Mouse (Mus musculus) heart, embryonic 10.5 days (tissue): ENCODE measurements around the gene Phlpp2. TPM values are rescaled to one million over a fixed set of nuclear protein-coding genes. Genes with fewer than 3 reads are reported as not detected.

Experiments
- DNase-seq: peaks from one replicate; pipeline ENCODE4 v3.0.0-alpha.2; 2017; ENCODE audit warnings: low spot score
- H3K27ac ChIP-seq: fragments of 300-500 bp; sonication (generic); 2 replicates; pipeline ENCODE4 v1.5.1; 2016; ENCODE audit warnings: mild to moderate bottlenecking
- H3K27me3 ChIP-seq: fragments of 300-500 bp; sonication (generic); 2 replicates; pipeline ENCODE4 v1.6.1; 2016; ENCODE audit warnings: mild to moderate bottlenecking; ENCODE audit not compliant: poor library complexity, insufficient read depth, severe bottlenecking
- H3K36me3 ChIP-seq: fragments of 300-500 bp; sonication (generic); 2 replicates; pipeline ENCODE4 v1.6.1; 2016; ENCODE audit warnings: mild to moderate bottlenecking, moderate library complexity
- H3K4me1 ChIP-seq: fragments of 300-500 bp; sonication (generic); 2 replicates; pipeline ENCODE4 v1.6.1; 2016; ENCODE audit warnings: mild to moderate bottlenecking
- H3K4me3 ChIP-seq: fragments of 300-500 bp; sonication (generic); 2 replicates; pipeline ENCODE4 v1.5.1; 2016; ENCODE audit warnings: mild to moderate bottlenecking, moderate library complexity
- H3K9me3 ChIP-seq: fragments of 300-500 bp; sonication (generic); 2 replicates; pipeline ENCODE4 v1.6.1; 2016; ENCODE audit warnings: mild to moderate bottlenecking, moderate library complexity
- WGBS: fragments of 180-500 bp; shearing (Covaris S2); methylation state at CpG from one replicate; pipeline ENCODE4 v1.1.7; 2016; 5-methylcytosine and 5-hydroxymethylcytosine counted together
- polyA plus RNA-seq: library from polyadenylated mRNA; unstranded; fragments of >200 nt; fragmentation: Nextera tagmentation; extraction: Ambion mirVana; gene quantifications from 2 replicates; pipeline ENCODE4 v1.2.1, GENCODE M21; 2016

The Phlpp2 gene
- polyA plus RNA-seq, 1 experiment from 2014 or later = 2.2 TPM

- 49% methylated on average over 5 of the region's 5 CpGs for WGBS
- no peak for DNase-seq
These were observed 115.6 kb downstream of the Phlpp2 start for GRCm38 (mm10) chr8:109983944-109984343.

GRCm38 (mm10) chr8:109986384-109986783 is 118.0 kb downstream of the Phlpp2 start:
- H3K27me3 ChIP-seq = no peaks in the 10 kb centered on the region
- no peaks in the 10 kb centered on the region for H3K36me3 ChIP-seq
- WGBS = 67% methylated on average over 7 of the region's 7 CpGs
- no peak overlapping the region for H3K4me3 ChIP-seq
- no peaks in the 10 kb centered on the region for H3K9me3 ChIP-seq
- DNase-seq = no peak
- no peaks in the 10 kb centered on the region for H3K4me1 ChIP-seq
- no peak overlapping the region for H3K27ac ChIP-seq

More at GRCm38 (mm10) chr8:109983944-109984343, 115.6 kb downstream of the Phlpp2 start:
- no peak overlapping the region for H3K4me3 ChIP-seq
- no peaks in the 10 kb centered on the region for H3K4me1 ChIP-seq
- no peaks in the 10 kb centered on the region for H3K9me3 ChIP-seq
- no peak overlapping the region for H3K27ac ChIP-seq
- H3K36me3 ChIP-seq = no peaks in the 10 kb centered on the region
- H3K27me3 ChIP-seq = no peaks in the 10 kb centered on the region

DNA sequence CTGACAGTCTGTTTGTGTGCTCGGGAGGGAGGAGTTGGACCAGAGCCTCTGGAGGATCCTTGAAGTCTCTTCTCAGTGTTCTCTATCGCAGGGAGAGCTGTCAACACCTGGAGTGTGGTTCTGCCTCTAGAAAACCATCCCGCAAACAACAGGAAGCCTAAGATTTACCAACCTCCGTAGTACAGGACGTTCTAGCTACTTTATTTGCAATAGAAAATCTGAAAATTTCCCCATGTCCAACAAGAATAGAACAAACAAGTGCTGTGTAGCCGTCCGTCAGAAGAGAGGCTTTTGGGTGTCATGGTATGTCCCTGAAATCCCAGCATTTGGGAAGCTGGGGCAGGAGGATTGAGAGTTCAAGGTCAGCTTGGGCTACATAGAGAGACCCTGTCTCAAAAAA is 119.4 kb downstream of the Phlpp2 start:
- 63% methylated on average over 7 of the region's 7 CpGs for WGBS
- no peaks in the 10 kb centered on the region for H3K36me3 ChIP-seq
- no peak for DNase-seq
- no peaks in the 10 kb centered on the region for H3K27me3 ChIP-seq
- no peaks in the 10 kb centered on the region for H3K4me1 ChIP-seq
- no peak overlapping the region for H3K4me3 ChIP-seq
- H3K27ac ChIP-seq = no peak overlapping the region
- no peaks in the 10 kb centered on the region for H3K9me3 ChIP-seq

GRCm38 (mm10) chr8:109989151-109989550 is 120.8 kb downstream of the Phlpp2 start:
- DNase-seq = no peak
- WGBS = 86% methylated on average over 8 of the region's 8 CpGs
- Histone ChIP-seq H3K27me3 (no peaks in the 10 kb centered on the region), H3K4me3 (no peak overlapping the region), H3K4me1 (no peaks in the 10 kb centered on the region), H3K27ac (no peak overlapping the region), H3K9me3 (no peaks in the 10 kb centered on the region), H3K36me3 (no peaks in the 10 kb centered on the region)

DNA sequence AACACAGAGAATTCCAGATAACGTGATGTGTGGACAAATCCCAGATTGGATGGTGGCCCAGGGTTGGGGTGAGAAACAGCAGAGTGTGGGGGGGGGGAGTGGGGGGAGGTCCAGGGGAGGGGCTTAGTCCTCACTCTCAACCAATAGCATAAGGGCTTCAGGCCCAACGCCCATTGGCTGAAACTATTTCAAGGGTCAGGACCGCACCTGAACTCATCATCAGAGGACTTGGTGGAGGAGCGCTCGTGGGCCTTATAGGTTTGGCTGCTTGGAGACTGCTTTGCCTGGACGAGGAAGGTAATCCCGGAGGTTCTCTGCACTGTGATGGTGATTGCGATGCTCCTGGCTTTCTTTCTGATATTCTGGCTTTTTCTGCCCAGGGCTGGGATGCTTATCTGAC is 121.9 kb downstream of the Phlpp2 start, which contains the start of gene Tat:
Tat (plus strand) TSS at position 214 of the 400 bp plus-strand sequence.
- Histone ChIP-seq H3K9me3 (no peaks in the 10 kb centered on the region), H3K4me1 (no peaks in the 10 kb centered on the region), H3K4me3 (no peak within 1 kb of the TSS), H3K27ac (no peak within 1 kb of the TSS), H3K36me3 (no peaks in the 10 kb centered on the region), H3K27me3 (no peaks in the 10 kb centered on the region)
- WGBS = 73% methylated on average over 8 of the region's 8 CpGs
- DNase-seq = no peak

GRCm38 (mm10) chr8:109992166-109992565 is 123.8 kb downstream of the Phlpp2 start:
- 76% methylated on average over 5 of the region's 5 CpGs for WGBS

GRCm38 (mm10) chr8:109992951-109993350 is 124.6 kb downstream of the Phlpp2 start:
- Histone ChIP-seq H3K4me3 (no peak overlapping the region), H3K27me3 (no peaks in the 10 kb centered on the region), H3K9me3 (no peaks in the 10 kb centered on the region), H3K27ac (no peak overlapping the region), H3K4me1 (no peaks in the 10 kb centered on the region), H3K36me3 (no peaks in the 10 kb centered on the region)
- WGBS = 82% methylated on average over 1 of the region's 1 CpGs
- DNase-seq = no peak

More at GRCm38 (mm10) chr8:109992166-109992565, 123.8 kb downstream of the Phlpp2 start:
- Histone ChIP-seq H3K9me3 (no peaks in the 10 kb centered on the region), H3K36me3 (no peaks in the 10 kb centered on the region), H3K27ac (no peak overlapping the region), H3K4me3 (no peak overlapping the region), H3K4me1 (no peaks in the 10 kb centered on the region), H3K27me3 (no peaks in the 10 kb centered on the region)
- DNase-seq = no peak

Other genes with a start within 250 kb of the Phlpp2 start
- 100 and 103 TPM in 2 replicates for gene Ist1, start 175.3 kb upstream of the Phlpp2 start, polyA plus RNA-seq
- 18.5 and 23.4 TPM in 2 replicates for gene Zfp821, start 163.0 kb upstream of the Phlpp2 start, polyA plus RNA-seq
- gene Atxn1l, start 130.8 kb upstream of the Phlpp2 start, polyA plus RNA-seq = 6.1 and 6.4 TPM in 2 replicates
- gene Ap1g1, start 90.0 kb upstream of the Phlpp2 start, polyA plus RNA-seq = 38.9 and 43.3 TPM in 2 replicates
- 0.10 and 0.68 TPM in 2 replicates for gene Marveld3, start 93.7 kb downstream of the Phlpp2 start, polyA plus RNA-seq
- gene Tat, start 121.9 kb downstream of the Phlpp2 start, polyA plus RNA-seq = not detected in 2 replicates
- 0.15 TPM in 1 of 2 replicates, not detected in the other for gene Chst4, start 171.2 kb downstream of the Phlpp2 start, polyA plus RNA-seq
- 6.3 and 6.7 TPM in 2 replicates for gene Zfp612, start 211.2 kb downstream of the Phlpp2 start, polyA plus RNA-seq
- gene Gm21964, start 232.7 kb downstream of the Phlpp2 start, polyA plus RNA-seq = not detected in 2 replicates
- gene Gm17720, start 234.2 kb downstream of the Phlpp2 start, polyA plus RNA-seq = not detected in 2 replicates